Mouse (Mus musculus) lung, embryonic 14.5 days (tissue): Measurements from ENCODE around the gene Bak1. TPM values are rescaled to one million over a fixed set of nuclear protein-coding genes. Genes with fewer than 3 reads are reported as not detected.
A peak's percentile ranks its signal among the peaks of the same experiment; 100 is the strongest.

Experiments used
- ATAC-seq: fragments of 200-750 bp; cut with Nextera tagmentation; 2 replicates; pipeline ENCODE4 v1.8.0; 2017; ENCODE audit warnings: mild to moderate bottlenecking, moderate TSS enrichment, moderate library complexity; ENCODE audit not compliant: insufficient read depth
- DNase-seq: peaks from one replicate; pipeline ENCODE4 v3.0.0-alpha.2; 2015
- H3K27ac ChIP-seq: fragments of 300-500 bp; sonication (generic); 2 replicates; pipeline ENCODE4 v1.5.1; 2014; ENCODE audit warnings: low read depth, mild to moderate bottlenecking, moderate library complexity
- H3K27me3 ChIP-seq: fragments of 300-500 bp; sonication (generic); 2 replicates; pipeline ENCODE4 v1.6.1; 2014; ENCODE audit warnings: low read length, control low read depth; ENCODE audit not compliant: insufficient read depth
- H3K36me3 ChIP-seq: fragments of 300-500 bp; sonication (generic); 2 replicates; pipeline ENCODE4 v1.6.1; 2014; ENCODE audit warnings: control low read depth; ENCODE audit not compliant: insufficient read depth
- H3K4me1 ChIP-seq: fragments of 300-500 bp; sonication (generic); 2 replicates; pipeline ENCODE4 v1.6.1; 2014; ENCODE audit warnings: antibody characterized with exemption, control low read depth; ENCODE audit not compliant: insufficient read depth
- H3K4me2 ChIP-seq: fragments of 300-500 bp; sonication (generic); 2 replicates; pipeline ENCODE4 v1.6.1; 2014; ENCODE audit warnings: mild to moderate bottlenecking
- H3K4me3 ChIP-seq: fragments of 300-500 bp; sonication (generic); 2 replicates; pipeline ENCODE4 v1.5.1; 2014; ENCODE audit warnings: low read depth, low read length
- H3K9ac ChIP-seq: fragments of 300-500 bp; sonication (generic); 2 replicates; pipeline ENCODE4 v1.6.1; 2014
- H3K9me3 ChIP-seq: fragments of 300-500 bp; sonication (generic); 2 replicates; pipeline ENCODE4 v1.6.1; 2016; ENCODE audit warnings: low read depth, low read length, control low read depth
- CTCF ChIP-seq: IDR thresholded peaks from 2 replicates; pipeline ENCODE4 v1.5.1; 2016; ENCODE audit warnings: antibody characterized with exemption, low read depth
- WGBS: fragments of 180-500 bp; shearing (Covaris S2); extraction: QIAGEN DNeasy Blood & Tissue Kit; methylation state at CpG from one replicate; pipeline ENCODE4 v1.1.7; 2014; 5-methylcytosine and 5-hydroxymethylcytosine counted together
- polyA plus RNA-seq: library from polyadenylated mRNA; unstranded; fragments of >200 nt; fragmentation: Nextera tagmentation; extraction: Ambion mirVana; gene quantifications from 2 replicates; pipeline ENCODE4 v1.2.1, GENCODE M21; 2014

Bak1 gene
- polyA plus RNA-seq: 12.0 and 13.8 TPM in 2 replicates

GRCm38 (mm10) chr17:27028909-27029308 is at the start of gene Bak1:
TSS of gene Bak1 (minus strand) at chr17:27029009.
- TF ChIP-seq CTCF: no peak
- DNase-seq (no peak), ATAC-seq (no peak)
- H3K9me3 ChIP-seq: no peaks in the 10 kb centered on the region
- peak within 1 kb of the TSS; percentile 93 for H3K4me2 ChIP-seq
- H3K9ac ChIP-seq: peak within 1 kb of the TSS; percentile 98
- peaks cover 20% of the 10 kb centered on the region for H3K36me3 ChIP-seq
- no peaks in the 10 kb centered on the region for H3K27me3 ChIP-seq
- peaks cover 5% of the 10 kb centered on the region; the same call in 1 of the 2 replicates for H3K4me1 ChIP-seq
- 65% methylated on average over 3 of the region's 4 CpGs for WGBS
- peak within 1 kb of the TSS; percentile 75 for H3K4me3 ChIP-seq
- peak within 1 kb of the TSS; percentile 84 for H3K27ac ChIP-seq

DNA sequence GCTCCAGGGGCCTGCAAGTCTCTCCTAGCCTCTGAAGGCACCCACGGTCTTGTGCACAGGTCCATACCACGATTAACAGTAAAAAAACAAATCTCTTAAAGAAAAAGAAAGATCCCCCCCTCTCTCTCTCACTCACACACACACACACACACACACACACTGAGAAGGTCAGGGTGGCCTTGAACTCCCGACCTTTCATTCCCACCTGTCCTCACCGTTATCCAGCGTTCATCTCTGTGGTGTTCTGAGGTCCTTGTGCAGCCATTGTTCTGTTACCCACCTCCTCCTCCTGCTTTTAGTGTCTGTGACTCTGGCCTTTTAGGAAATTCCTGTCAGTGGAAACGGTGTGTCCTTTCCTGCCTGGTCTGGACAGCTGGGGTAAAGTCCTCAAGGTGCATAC is 49.7 kb upstream of the Bak1 start:
- H3K4me3 ChIP-seq: no peak overlapping the region
- H3K9ac ChIP-seq: no peak overlapping the region
- ATAC-seq: no peak
- H3K27me3 ChIP-seq: no peaks in the 10 kb centered on the region
- H3K9me3 ChIP-seq: no peaks in the 10 kb centered on the region
- H3K27ac ChIP-seq: no peak overlapping the region
- DNase-seq: no peak
- WGBS: 70% methylated on average over 6 of the region's 6 CpGs
- no peaks in the 10 kb centered on the region for H3K36me3 ChIP-seq
- no peak overlapping the region for H3K4me2 ChIP-seq
- H3K4me1 ChIP-seq: no peaks in the 10 kb centered on the region
- no peak for TF ChIP-seq CTCF

DNA sequence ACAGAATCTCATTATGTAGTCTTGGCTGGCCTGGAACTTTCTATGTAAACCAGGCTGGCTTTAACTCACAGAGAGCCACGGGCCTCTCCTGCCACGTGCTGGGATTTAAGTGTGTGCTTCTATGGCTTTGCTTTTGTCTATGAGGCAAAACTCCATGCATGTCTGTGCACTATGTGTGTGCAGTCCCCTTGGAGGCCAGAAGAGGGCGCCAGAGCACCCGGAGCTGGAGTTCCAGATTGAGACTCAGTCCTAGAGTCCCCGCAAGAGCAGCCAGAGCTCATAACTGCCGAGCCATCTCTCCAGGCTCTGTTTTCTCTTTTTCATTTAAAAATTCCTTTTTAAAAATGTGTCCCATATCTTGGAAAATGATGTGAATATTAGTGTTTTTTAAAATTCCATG is 49.1 kb upstream of the Bak1 start:
- no peak overlapping the region for H3K4me3 ChIP-seq
- H3K9ac ChIP-seq: no peak overlapping the region
- 78% methylated on average over 6 of the region's 6 CpGs for WGBS
- ATAC-seq: no peak
- H3K4me1 ChIP-seq: no peaks in the 10 kb centered on the region
- no peaks in the 10 kb centered on the region for H3K9me3 ChIP-seq
- DNase-seq: no peak
- peak; percentile 51 for TF ChIP-seq CTCF
- H3K36me3 ChIP-seq: no peaks in the 10 kb centered on the region
- no peak overlapping the region for H3K4me2 ChIP-seq
- no peak overlapping the region for H3K27ac ChIP-seq
- H3K27me3 ChIP-seq: no peaks in the 10 kb centered on the region

DNA sequence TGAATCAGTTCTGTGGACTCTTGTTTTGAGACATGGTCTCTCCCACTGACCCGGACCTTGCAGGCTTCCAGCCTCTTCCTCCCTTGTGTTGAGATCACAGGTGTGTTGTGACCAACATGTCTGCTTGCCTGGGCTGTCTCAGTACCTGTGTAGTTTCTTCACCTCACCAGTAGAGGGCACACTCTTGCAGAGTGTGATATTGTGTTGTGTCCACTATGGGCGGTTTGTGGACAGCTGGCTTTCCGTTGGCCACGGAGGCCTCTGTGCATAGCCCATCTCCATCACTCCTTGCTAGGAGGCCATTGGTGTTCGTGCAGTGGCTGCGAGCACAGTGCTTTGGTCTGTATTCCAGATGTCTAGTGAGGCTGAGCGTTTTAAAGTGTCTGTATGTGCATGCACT is 48.3 kb upstream of the Bak1 start:
- peak; percentile 38; the same call in 1 of the 2 replicates for TF ChIP-seq CTCF
- ATAC-seq: no peak
- 91% methylated on average over 7 of the region's 7 CpGs for WGBS

GRCm38 (mm10) chr17:27074849-27075745 is 46.3 kb upstream of the Bak1 start:
- no peak for TF ChIP-seq CTCF
- Histone ChIP-seq H3K27ac (no peak overlapping the region), H3K27me3 (no peaks in the 10 kb centered on the region), H3K36me3 (no peaks in the 10 kb centered on the region), H3K4me3 (no peak overlapping the region), H3K4me2 (no peak overlapping the region), H3K4me1 (no peaks in the 10 kb centered on the region), H3K9me3 (no peaks in the 10 kb centered on the region), H3K9ac (no peak overlapping the region)
- DNase-seq (no peak), ATAC-seq (no peak)
- 59% methylated on average over 17 of the region's 17 CpGs for WGBS

More for the DNA sequence above, 48.3 kb upstream of the Bak1 start:
- no peak for DNase-seq
- H3K4me3 ChIP-seq: no peak overlapping the region
- H3K9ac ChIP-seq: no peak overlapping the region
- no peaks in the 10 kb centered on the region for H3K36me3 ChIP-seq
- no peaks in the 10 kb centered on the region for H3K4me1 ChIP-seq
- H3K9me3 ChIP-seq: no peaks in the 10 kb centered on the region
- H3K27me3 ChIP-seq: no peaks in the 10 kb centered on the region
- H3K4me2 ChIP-seq: no peak overlapping the region
- no peak overlapping the region for H3K27ac ChIP-seq

GRCm38 (mm10) chr17:27074236-27074635 is 45.4 kb upstream of the Bak1 start:
- no peaks in the 10 kb centered on the region for H3K27me3 ChIP-seq
- 50% methylated on average over 6 of the region's 6 CpGs for WGBS
- H3K27ac ChIP-seq: no peak overlapping the region
- no peaks in the 10 kb centered on the region for H3K36me3 ChIP-seq
- H3K9me3 ChIP-seq: no peaks in the 10 kb centered on the region
- ATAC-seq: no peak
- H3K9ac ChIP-seq: no peak overlapping the region
- H3K4me2 ChIP-seq: no peak overlapping the region
- no peak for TF ChIP-seq CTCF
- no peak overlapping the region for H3K4me3 ChIP-seq
- no peaks in the 10 kb centered on the region for H3K4me1 ChIP-seq
- DNase-seq: no peak

DNA sequence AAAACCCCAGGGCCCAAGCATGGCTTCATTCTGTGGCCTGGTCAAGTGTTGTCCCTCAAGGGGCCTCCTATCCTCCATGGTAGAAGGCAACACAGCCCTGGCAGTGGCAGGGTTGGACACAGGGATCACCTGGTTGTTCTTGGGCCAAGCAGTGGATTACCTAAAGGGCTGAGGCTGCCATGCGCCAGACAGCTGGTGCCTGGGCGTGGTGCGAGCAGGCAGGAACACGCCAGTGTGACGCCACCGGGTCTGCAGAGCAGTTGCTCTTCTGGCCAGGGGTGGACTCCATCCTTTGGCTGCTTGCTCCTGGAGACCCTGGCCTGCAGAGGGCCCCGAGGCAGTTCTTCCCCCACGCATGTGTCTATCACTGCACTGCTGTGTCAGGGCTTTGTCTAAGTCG is 45.0 kb upstream of the Bak1 start:
- WGBS: 61% methylated on average over 9 of the region's 9 CpGs
- H3K4me1 ChIP-seq: no peaks in the 10 kb centered on the region
- ATAC-seq (no peak), DNase-seq (no peak)
- H3K4me2 ChIP-seq: no peak overlapping the region
- TF ChIP-seq CTCF: no peak
- no peaks in the 10 kb centered on the region for H3K27me3 ChIP-seq
- H3K4me3 ChIP-seq: no peak overlapping the region
- H3K9me3 ChIP-seq: no peaks in the 10 kb centered on the region
- H3K27ac ChIP-seq: no peak overlapping the region
- H3K36me3 ChIP-seq: no peaks in the 10 kb centered on the region
- no peak overlapping the region for H3K9ac ChIP-seq
